Mouse (Mus musculus) layer of hippocampus, adult 6 months (tissue): ENCODE data around the gene Gm14296. TPM values are rescaled to one million over a fixed set of nuclear protein-coding genes. Genes with fewer than 3 reads are reported as not detected.

Source experiments
- long read RNA-seq, 2 experiments: library from polyadenylated mRNA; unstranded; transcript quantifications; one replicate each; pipeline ENCODE4 v2.0.0; 2019 to 2020
- polyA plus RNA-seq: library from polyadenylated mRNA; unstranded; fragments of <200 nt; fragmentation: Nextera tagmentation; gene quantifications from 2 replicates; pipeline ENCODE4 v1.2.3, GENCODE M21; 2021

The Gm14296 gene
- polyA plus RNA-seq = 10.0 and 14.1 TPM in 2 replicates
- long read RNA-seq, experiment 1, full-length matches to known transcripts = 2 of 16 reads
- long read RNA-seq, experiment 1, partial matches to known transcripts = 3 of 16 reads
- long read RNA-seq, experiment 1, other reads (novel, unspliced or antisense) = 11 of 16 reads
- long read RNA-seq, experiment 2, full-length matches to known transcripts = 22 of 51 reads
- long read RNA-seq, experiment 2, partial matches to known transcripts = 13 of 51 reads
- long read RNA-seq, experiment 2, other reads (novel, unspliced or antisense) = 16 of 51 reads

DNA sequence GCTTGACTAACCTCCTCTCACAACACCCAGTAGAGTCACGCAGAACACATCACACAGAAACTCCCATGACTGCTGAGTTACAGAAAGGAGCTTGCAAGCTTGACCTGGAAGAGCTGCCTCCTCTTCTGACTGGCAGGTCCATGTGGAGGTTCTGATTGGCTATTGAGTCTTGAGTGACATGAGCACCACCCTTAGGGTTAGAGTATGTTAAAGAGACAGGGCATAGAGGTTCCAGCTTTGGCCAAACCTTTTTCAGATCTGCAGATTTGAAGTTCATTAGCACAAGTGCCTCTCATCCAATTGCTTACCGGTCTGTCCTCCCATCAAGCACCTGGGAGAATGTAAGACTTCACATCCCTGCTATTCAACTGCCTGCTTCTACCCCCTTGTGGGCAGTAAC lies at the start of gene Gm14296:
Gene Gm14296 (minus strand): TSS at position 101 of the 400 bp plus-strand sequence.

Other genes starting within 250 kb of the Gm14296 start
- 48.2 and 57.1 TPM in 2 replicates for gene Gm14305, start 219.5 kb downstream of the Gm14296 start, polyA plus RNA-seq
- 49.6 and 52.8 TPM in 2 replicates for gene Gm14295, start 129.2 kb downstream of the Gm14296 start, polyA plus RNA-seq
- gene Gm14408, start 96.7 kb downstream of the Gm14296 start, polyA plus RNA-seq = not detected in 2 replicates
- 29.8 and 35.5 TPM in 2 replicates for gene Gm14419, start 73.1 kb upstream of the Gm14296 start, polyA plus RNA-seq
- not detected in 2 replicates for gene Gm14401, start 146.5 kb upstream of the Gm14296 start, polyA plus RNA-seq